Mouse (Mus musculus): ENCODE results near the gene Lrrn4. TPM values are rescaled to one million over a fixed set of nuclear protein-coding genes. Genes with fewer than 3 reads are reported as not detected.

Lrrn4 gene
- polyA plus RNA-seq, 1 experiment from 2014 or later, result not detected

GRCm38 (mm10) chr2:132879261-132880044, 1.2 kb downstream of the Lrrn4 start:
- Histone ChIP-seq H3K27ac (ENCODE audit: low read depth, low read length) (no peak overlapping the region), H3K4me1 (ENCODE audit: control insufficient read depth, insufficient read depth, low read length) (no peaks in the 10 kb centered on the region; the same call in 1 of the 2 replicates), H3K27me3 (replicated peaks; ENCODE audit: control insufficient read depth, insufficient read depth, low read length) (peaks cover 28% of the 10 kb centered on the region), H3K4me2 (ENCODE audit: low read length) (peak overlapping the region; percentile 98), H3K9ac (ENCODE audit: low read length) (peak overlapping the region; percentile 59), H3K9me3 (replicated peaks; ENCODE audit: control insufficient read depth, low read length) (no peaks in the 10 kb centered on the region), H3K4me3 (ENCODE audit: low read depth, low read length) (peak overlapping the region; percentile 50), H3K36me3 (ENCODE audit: control insufficient read depth, insufficient read depth, low read length) (no peaks in the 10 kb centered on the region)
- under 1% methylated on average over 56 of the region's 58 CpGs for WGBS
- ATAC-seq (peak; percentile 82), DNase-seq (ENCODE audit: low spot score) (peak; percentile 81)

DNA sequence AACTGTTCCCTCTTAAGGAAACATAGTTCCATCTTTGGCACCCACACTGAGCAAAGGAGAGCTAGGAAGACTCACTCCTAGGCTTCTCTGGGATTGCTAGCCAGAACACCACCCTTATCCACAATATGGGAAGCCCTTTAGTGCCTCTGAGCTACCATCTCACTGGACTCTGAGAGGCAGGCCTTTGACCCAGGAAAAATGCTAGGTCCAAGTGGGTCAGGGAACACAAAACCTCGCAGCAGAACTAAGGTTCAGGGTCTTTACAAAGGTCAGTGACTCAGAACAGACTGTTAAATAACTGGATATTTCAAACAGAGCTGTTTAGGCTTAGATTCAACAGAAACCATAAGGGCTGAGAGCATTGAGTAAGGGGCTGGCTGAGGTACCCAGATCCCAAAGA, 3.7 kb downstream of the Lrrn4 start:
- WGBS, result 65% methylated on average over 1 of the region's 1 CpGs
- Histone ChIP-seq H3K4me2 (ENCODE audit: low read length) (no peak overlapping the region), H3K36me3 (ENCODE audit: control insufficient read depth, insufficient read depth, low read length) (no peaks in the 10 kb centered on the region), H3K27me3 (replicated peaks; ENCODE audit: control insufficient read depth, insufficient read depth, low read length) (peaks cover 28% of the 10 kb centered on the region), H3K4me3 (ENCODE audit: low read depth, low read length) (no peak overlapping the region), H3K9me3 (replicated peaks; ENCODE audit: control insufficient read depth, low read length) (no peaks in the 10 kb centered on the region), H3K4me1 (ENCODE audit: control insufficient read depth, insufficient read depth, low read length) (no peaks in the 10 kb centered on the region; the same call in 1 of the 2 replicates), H3K27ac (ENCODE audit: low read depth, low read length) (no peak overlapping the region), H3K9ac (ENCODE audit: low read length) (no peak overlapping the region)
- no peak for ATAC-seq
- DNase-seq (ENCODE audit: low spot score), result no peak

DNA sequence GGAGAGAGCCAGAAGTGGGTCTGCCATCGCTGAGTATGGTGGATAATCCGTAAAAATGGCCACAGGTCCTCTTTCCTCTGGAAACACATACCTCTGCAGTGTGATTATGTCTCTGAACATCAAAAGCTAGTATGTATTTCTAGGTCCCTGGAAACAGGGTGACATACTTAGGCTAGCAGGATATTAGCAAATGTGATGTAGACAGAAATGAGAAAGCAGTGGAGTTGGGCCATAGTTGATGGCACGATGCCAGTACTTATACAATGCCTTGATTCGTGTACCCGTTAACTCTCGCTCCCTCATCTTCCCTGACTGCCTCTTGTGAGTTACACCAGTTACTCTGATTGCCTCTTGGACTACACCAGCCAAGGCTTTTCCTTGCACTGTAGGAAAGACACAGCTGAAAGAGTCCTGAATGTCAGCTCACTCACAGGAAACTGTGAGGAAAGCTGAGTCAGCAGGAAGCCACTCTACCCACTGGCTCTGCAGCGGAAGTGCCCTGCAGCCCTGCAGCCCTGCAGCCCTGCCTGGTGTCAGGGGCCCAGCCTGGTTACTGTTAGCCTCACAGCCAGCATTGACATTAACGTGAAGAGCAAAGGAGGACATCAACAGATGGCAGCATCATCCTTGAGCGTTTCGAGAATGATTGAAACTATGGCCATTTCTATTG, 6.9 kb downstream of the Lrrn4 start:
- Histone ChIP-seq H3K4me2 (ENCODE audit: low read length) (no peak overlapping the region), H3K9me3 (replicated peaks; ENCODE audit: control insufficient read depth, low read length) (no peaks in the 10 kb centered on the region), H3K27ac (ENCODE audit: low read depth, low read length) (no peak overlapping the region), H3K36me3 (ENCODE audit: control insufficient read depth, insufficient read depth, low read length) (no peaks in the 10 kb centered on the region), H3K4me3 (ENCODE audit: low read depth, low read length) (no peak overlapping the region), H3K9ac (ENCODE audit: low read length) (no peak overlapping the region), H3K4me1 (ENCODE audit: control insufficient read depth, insufficient read depth, low read length) (no peaks in the 10 kb centered on the region), H3K27me3 (replicated peaks; ENCODE audit: control insufficient read depth, insufficient read depth, low read length) (peaks cover 12% of the 10 kb centered on the region; the same call in 1 of the 2 replicates)
- ATAC-seq, result no peak
- 75% methylated on average over 10 of the region's 10 CpGs for WGBS
- DNase-seq (ENCODE audit: low spot score), result no peak

GRCm38 (mm10) chr2:132871663-132872062, 9.0 kb downstream of the Lrrn4 start:
- ATAC-seq, result no peak
- Histone ChIP-seq H3K27me3 (replicated peaks; ENCODE audit: control insufficient read depth, insufficient read depth, low read length) (no peaks in the 10 kb centered on the region), H3K4me3 (ENCODE audit: low read depth, low read length) (no peak overlapping the region), H3K4me1 (ENCODE audit: control insufficient read depth, insufficient read depth, low read length) (no peaks in the 10 kb centered on the region), H3K36me3 (ENCODE audit: control insufficient read depth, insufficient read depth, low read length) (peaks cover 5% of the 10 kb centered on the region), H3K9ac (ENCODE audit: low read length) (no peak overlapping the region), H3K4me2 (ENCODE audit: low read length) (no peak overlapping the region), H3K9me3 (replicated peaks; ENCODE audit: control insufficient read depth, low read length) (no peaks in the 10 kb centered on the region), H3K27ac (ENCODE audit: low read depth, low read length) (no peak overlapping the region)
- DNase-seq (ENCODE audit: low spot score), result no peak
- WGBS, result 78% methylated on average over 3 of the region's 3 CpGs

- peaks cover 16% of the 10 kb centered on the region for H3K36me3 ChIP-seq (ENCODE audit: control insufficient read depth, insufficient read depth, low read length)
- H3K9ac ChIP-seq (ENCODE audit: low read length), result no peak overlapping the region
- H3K4me2 ChIP-seq (ENCODE audit: low read length), result no peak overlapping the region
- H3K27me3 ChIP-seq (replicated peaks; ENCODE audit: control insufficient read depth, insufficient read depth, low read length), result no peaks in the 10 kb centered on the region
- 87% methylated on average over 4 of the region's 4 CpGs for WGBS
- ATAC-seq (no peak), DNase-seq (ENCODE audit: low spot score) (no peak)
- H3K4me1 ChIP-seq (ENCODE audit: control insufficient read depth, insufficient read depth, low read length), result no peaks in the 10 kb centered on the region
- H3K27ac ChIP-seq (ENCODE audit: low read depth, low read length), result no peak overlapping the region
- H3K9me3 ChIP-seq (replicated peaks; ENCODE audit: control insufficient read depth, low read length), result no peaks in the 10 kb centered on the region
- H3K4me3 ChIP-seq (ENCODE audit: low read depth, low read length), result no peak overlapping the region
Measured at GRCm38 (mm10) chr2:132870286-132870685, 10.4 kb downstream of the Lrrn4 start.

DNA sequence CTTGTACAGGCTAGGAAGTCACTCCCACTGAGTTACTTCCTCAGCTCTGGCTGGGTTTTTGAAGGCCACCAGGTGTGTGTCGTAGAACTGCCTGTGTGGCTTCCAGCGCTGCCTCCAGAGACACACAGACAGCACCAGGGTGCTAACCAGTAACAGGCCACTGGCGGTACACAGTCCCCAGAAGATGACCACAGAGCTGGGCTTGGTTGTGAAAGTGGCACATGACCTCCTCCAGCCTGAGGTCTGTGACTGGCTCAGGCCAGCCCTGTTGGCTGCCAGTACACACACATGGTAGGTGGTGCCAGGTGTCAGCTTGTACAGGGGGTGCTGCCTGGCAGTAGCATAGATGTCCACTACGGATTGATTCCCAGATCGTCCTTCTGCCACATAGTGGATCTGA, 11.0 kb downstream of the Lrrn4 start:
- Histone ChIP-seq H3K9ac (ENCODE audit: low read length) (no peak overlapping the region), H3K27me3 (replicated peaks; ENCODE audit: control insufficient read depth, insufficient read depth, low read length) (no peaks in the 10 kb centered on the region), H3K9me3 (replicated peaks; ENCODE audit: control insufficient read depth, low read length) (no peaks in the 10 kb centered on the region), H3K36me3 (ENCODE audit: control insufficient read depth, insufficient read depth, low read length) (peaks cover 18% of the 10 kb centered on the region), H3K4me1 (ENCODE audit: control insufficient read depth, insufficient read depth, low read length) (no peaks in the 10 kb centered on the region), H3K27ac (ENCODE audit: low read depth, low read length) (no peak overlapping the region), H3K4me2 (ENCODE audit: low read length) (no peak overlapping the region), H3K4me3 (ENCODE audit: low read depth, low read length) (no peak overlapping the region)
- no peak for DNase-seq (ENCODE audit: low spot score)
- no peak for ATAC-seq
- 91% methylated on average over 5 of the region's 5 CpGs for WGBS

DNA sequence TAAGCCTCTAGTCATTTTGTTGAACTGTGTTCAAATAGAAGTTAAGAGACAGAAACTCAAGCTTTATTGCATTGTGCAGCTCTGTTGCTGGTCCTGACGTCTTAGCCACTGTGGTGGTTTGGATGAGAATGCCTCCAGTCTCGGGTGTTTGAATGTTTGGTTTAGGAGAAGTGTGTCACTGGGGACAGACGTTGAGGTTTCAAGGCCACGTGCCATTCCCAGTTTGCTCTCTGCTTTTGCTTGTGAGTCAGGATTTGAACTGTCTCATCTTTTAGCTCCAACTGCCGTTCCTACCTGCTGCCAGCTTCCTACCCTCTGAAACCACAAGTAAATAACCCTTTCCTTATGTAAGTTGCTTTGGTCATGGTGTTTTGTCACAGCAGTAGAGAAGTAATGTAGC, 13.2 kb downstream of the Lrrn4 start:
- DNase-seq (ENCODE audit: low spot score) (no peak), ATAC-seq (no peak)
- Histone ChIP-seq H3K4me2 (ENCODE audit: low read length) (no peak overlapping the region), H3K9me3 (replicated peaks; ENCODE audit: control insufficient read depth, low read length) (no peaks in the 10 kb centered on the region), H3K4me3 (ENCODE audit: low read depth, low read length) (no peak overlapping the region), H3K9ac (ENCODE audit: low read length) (no peak overlapping the region), H3K27me3 (replicated peaks; ENCODE audit: control insufficient read depth, insufficient read depth, low read length) (no peaks in the 10 kb centered on the region), H3K27ac (ENCODE audit: low read depth, low read length) (no peak overlapping the region), H3K4me1 (ENCODE audit: control insufficient read depth, insufficient read depth, low read length) (no peaks in the 10 kb centered on the region), H3K36me3 (ENCODE audit: control insufficient read depth, insufficient read depth, low read length) (peaks cover 24% of the 10 kb centered on the region)
- 84% methylated on average over 5 of the region's 5 CpGs for WGBS

- H3K4me1 ChIP-seq (ENCODE audit: control insufficient read depth, insufficient read depth, low read length), result no peaks in the 10 kb centered on the region
- ATAC-seq, result no peak
Measured at GRCm38 (mm10) chr2:132863325-132863724, 17.4 kb downstream of the Lrrn4 start.

GRCm38 (mm10) chr2:132861456-132861855, 19.2 kb downstream of the Lrrn4 start:
- peaks cover 20% of the 10 kb centered on the region for H3K36me3 ChIP-seq (ENCODE audit: control insufficient read depth, insufficient read depth, low read length)
- DNase-seq (ENCODE audit: low spot score), result no peak
- no peak overlapping the region for H3K27ac ChIP-seq (ENCODE audit: low read depth, low read length)
- no peaks in the 10 kb centered on the region for H3K4me1 ChIP-seq (ENCODE audit: control insufficient read depth, insufficient read depth, low read length)
- no peaks in the 10 kb centered on the region for H3K9me3 ChIP-seq (replicated peaks; ENCODE audit: control insufficient read depth, low read length)
- H3K4me3 ChIP-seq (ENCODE audit: low read depth, low read length), result no peak overlapping the region
- 88% methylated on average over 2 of the region's 2 CpGs for WGBS
- no peak overlapping the region for H3K9ac ChIP-seq (ENCODE audit: low read length)
- no peaks in the 10 kb centered on the region for H3K27me3 ChIP-seq (replicated peaks; ENCODE audit: control insufficient read depth, insufficient read depth, low read length)
- H3K4me2 ChIP-seq (ENCODE audit: low read length), result no peak overlapping the region
- no peak for ATAC-seq

More at GRCm38 (mm10) chr2:132863325-132863724, 17.4 kb downstream of the Lrrn4 start:
- no peak overlapping the region for H3K9ac ChIP-seq (ENCODE audit: low read length)
- H3K27me3 ChIP-seq (replicated peaks; ENCODE audit: control insufficient read depth, insufficient read depth, low read length), result no peaks in the 10 kb centered on the region
- DNase-seq (ENCODE audit: low spot score), result no peak
- no peak overlapping the region for H3K4me3 ChIP-seq (ENCODE audit: low read depth, low read length)
- H3K27ac ChIP-seq (ENCODE audit: low read depth, low read length), result no peak overlapping the region
- WGBS, result 96% methylated on average over 2 of the region's 2 CpGs
- no peak overlapping the region for H3K4me2 ChIP-seq (ENCODE audit: low read length)
- H3K36me3 ChIP-seq (ENCODE audit: control insufficient read depth, insufficient read depth, low read length), result peaks cover 27% of the 10 kb centered on the region
- no peaks in the 10 kb centered on the region for H3K9me3 ChIP-seq (replicated peaks; ENCODE audit: control insufficient read depth, low read length)
